Mouse (Mus musculus) embryonic facial prominence, embryonic 11.5 days (tissue): ENCODE data around the gene Pomgnt2. TPM values are rescaled to one million over a fixed set of nuclear protein-coding genes. Genes with fewer than 3 reads are reported as not detected.

ENCODE experiments used
- ATAC-seq: fragments of 200-750 bp; cut with Nextera tagmentation; replicated peaks from 2 replicates; pipeline ENCODE4 v1.8.0; 2017; ENCODE audit warnings: low read depth; ENCODE audit not compliant: insufficient number of reproducible peaks, low FRiP score, low TSS enrichment
- DNase-seq: peaks from one replicate; pipeline ENCODE4 v3.0.0-alpha.2; 2015; ENCODE audit warnings: low spot score
- H3K27ac ChIP-seq: fragments of 300-500 bp; sonication (generic); replicated peaks from 2 replicates; pipeline ENCODE4 v1.5.1; 2014; ENCODE audit warnings: mild to moderate bottlenecking, low read depth, low read length, control low read depth
- H3K27me3 ChIP-seq: fragments of 300-500 bp; sonication (generic); 2 replicates; pipeline ENCODE4 v1.6.1; 2014; ENCODE audit warnings: mild to moderate bottlenecking, low read length, moderate library complexity, mixed read lengths; ENCODE audit not compliant: control insufficient read depth, insufficient read depth
- H3K36me3 ChIP-seq: fragments of 300-500 bp; sonication (generic); replicated peaks from 2 replicates; pipeline ENCODE4 v1.6.1; 2014; ENCODE audit warnings: low read depth, mild to moderate bottlenecking, low read length, moderate library complexity, mixed read lengths; ENCODE audit not compliant: control insufficient read depth, insufficient read depth
- H3K4me1 ChIP-seq: fragments of 300-500 bp; sonication (generic); 2 replicates; pipeline ENCODE4 v1.6.1; 2014; ENCODE audit warnings: low read length, mixed read lengths; ENCODE audit not compliant: control insufficient read depth, insufficient read depth
- H3K4me2 ChIP-seq: fragments of 300-500 bp; sonication (generic); 2 replicates; pipeline ENCODE4 v1.6.1; 2014; ENCODE audit warnings: low read depth, mild to moderate bottlenecking, control low read depth, low read length, moderate library complexity
- H3K4me3 ChIP-seq: fragments of 300-500 bp; sonication (generic); 2 replicates; pipeline ENCODE4 v1.5.1; 2014; ENCODE audit warnings: low read depth, low read length, control low read depth
- H3K9ac ChIP-seq: fragments of 300-500 bp; sonication (generic); replicated peaks from 2 replicates; pipeline ENCODE4 v1.6.1; 2014; ENCODE audit warnings: mild to moderate bottlenecking, control low read depth, low read length
- H3K9me3 ChIP-seq: fragments of 300-500 bp; sonication (generic); replicated peaks from 2 replicates; pipeline ENCODE4 v1.6.1; 2016; ENCODE audit warnings: mild to moderate bottlenecking, low read length, inconsistent platforms, mixed read lengths; ENCODE audit not compliant: control insufficient read depth
- WGBS: fragments of 180-500 bp; shearing (Covaris S2); extraction: QIAGEN DNeasy Blood & Tissue Kit; methylation state at CpG from one replicate; pipeline ENCODE4 v1.1.7; 2014; 5-methylcytosine and 5-hydroxymethylcytosine counted together
- polyA plus RNA-seq: library from polyadenylated mRNA; unstranded; fragments of >200 nt; fragmentation: Nextera tagmentation; extraction: Ambion mirVana; gene quantifications from 2 replicates; pipeline ENCODE4 v1.2.1, GENCODE M21; 2014

The Pomgnt2 gene
- polyA plus RNA-seq, 1 experiment from 2014 or later, result 6.9 TPM

- H3K36me3 ChIP-seq, result no peaks in the 10 kb centered on the region
- H3K9ac ChIP-seq, result no peak overlapping the region
- H3K4me1 ChIP-seq, result no peaks in the 10 kb centered on the region
- no peaks in the 10 kb centered on the region for H3K27me3 ChIP-seq
- no peak overlapping the region for H3K27ac ChIP-seq
- no peak overlapping the region for H3K4me2 ChIP-seq
- no peak for DNase-seq
- no peak overlapping the region for H3K4me3 ChIP-seq
- no peak for ATAC-seq
- H3K9me3 ChIP-seq, result no peaks in the 10 kb centered on the region
- WGBS, result 89% methylated on average over 6 of the region's 6 CpGs
Measured at GRCm38 (mm10) chr9:121952596-121952995, 44.3 kb downstream of the Pomgnt2 start.

DNA sequence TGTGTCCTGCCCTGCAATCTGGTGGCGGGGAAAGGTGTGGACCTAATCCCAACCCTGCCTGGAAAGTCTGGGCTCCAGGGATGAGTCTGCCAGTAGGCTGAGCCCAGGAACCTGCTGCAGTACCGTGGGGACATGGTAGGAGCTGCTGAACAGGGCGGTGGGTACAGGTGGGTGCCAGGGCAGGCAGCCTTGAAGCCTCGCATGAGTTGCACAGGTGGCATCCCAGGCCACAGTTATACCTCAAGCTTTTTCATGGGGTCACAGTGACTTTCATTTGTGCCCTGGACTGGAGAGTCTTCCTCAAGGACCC is 45.8 kb downstream of the Pomgnt2 start:
- 34% methylated on average over 4 of the region's 4 CpGs for WGBS
- no peak overlapping the region for H3K4me3 ChIP-seq

GRCm38 (mm10) chr9:121950418-121951113 is 46.3 kb downstream of the Pomgnt2 start, which contains the start of gene Fam198a:
TSS of gene Fam198a (plus strand) at chr9:121950988.
- Histone ChIP-seq H3K36me3 (no peaks in the 10 kb centered on the region), H3K9me3 (no peaks in the 10 kb centered on the region), H3K27me3 (no peaks in the 10 kb centered on the region), H3K4me1 (no peaks in the 10 kb centered on the region), H3K9ac (peak within 1 kb of the TSS; percentile 10; the same call in 1 of the 2 replicates), H3K27ac (no peak within 1 kb of the TSS), H3K4me3 (no peak within 1 kb of the TSS), H3K4me2 (peak within 1 kb of the TSS; percentile 19)
- ATAC-seq (peak; percentile 86), DNase-seq (peak; percentile 47)
- 11% methylated on average over 14 of the region's 14 CpGs for WGBS

More for the DNA sequence above, 45.8 kb downstream of the Pomgnt2 start:
- Histone ChIP-seq H3K36me3 (no peaks in the 10 kb centered on the region), H3K27me3 (no peaks in the 10 kb centered on the region), H3K27ac (no peak overlapping the region), H3K4me2 (peak overlapping the region; percentile 19; the same call in 1 of the 2 replicates), H3K4me1 (no peaks in the 10 kb centered on the region), H3K9me3 (no peaks in the 10 kb centered on the region), H3K9ac (no peak overlapping the region)
- ATAC-seq (no peak), DNase-seq (no peak)

GRCm38 (mm10) chr9:121948431-121948830 is 48.5 kb downstream of the Pomgnt2 start:
- DNase-seq (no peak), ATAC-seq (no peak)
- WGBS, result 81% methylated on average over 4 of the region's 4 CpGs
- no peaks in the 10 kb centered on the region for H3K36me3 ChIP-seq
- no peaks in the 10 kb centered on the region for H3K27me3 ChIP-seq
- H3K4me3 ChIP-seq, result no peak overlapping the region
- no peak overlapping the region for H3K27ac ChIP-seq
- no peaks in the 10 kb centered on the region for H3K4me1 ChIP-seq
- H3K4me2 ChIP-seq, result no peak overlapping the region
- H3K9me3 ChIP-seq, result no peaks in the 10 kb centered on the region
- H3K9ac ChIP-seq, result no peak overlapping the region

DNA sequence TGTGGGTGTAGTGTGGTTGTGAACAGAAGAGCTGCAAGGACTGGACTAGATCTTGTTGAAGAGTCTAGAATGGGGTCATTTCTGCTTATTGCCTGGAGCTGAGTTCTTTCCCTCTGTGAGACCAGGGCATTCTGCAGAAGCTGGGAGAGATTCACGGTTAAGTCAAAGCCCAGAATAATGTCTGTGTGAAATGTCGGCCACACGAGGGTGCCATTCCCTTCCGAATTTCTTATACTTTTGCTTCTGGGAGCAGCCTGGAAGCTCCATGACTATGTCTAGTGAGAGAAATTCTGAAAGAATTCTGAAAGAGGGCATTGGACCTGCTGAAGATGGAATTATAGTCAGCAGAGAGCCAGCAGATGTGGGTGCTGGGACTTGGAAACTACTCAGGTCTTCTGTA is 49.1 kb downstream of the Pomgnt2 start:
- no peaks in the 10 kb centered on the region for H3K9me3 ChIP-seq
- no peak overlapping the region for H3K4me3 ChIP-seq
- H3K27me3 ChIP-seq, result no peaks in the 10 kb centered on the region
- no peaks in the 10 kb centered on the region for H3K4me1 ChIP-seq
- DNase-seq (peak; percentile 69), ATAC-seq (no peak)
- no peak overlapping the region for H3K4me2 ChIP-seq
- no peak overlapping the region for H3K27ac ChIP-seq
- no peaks in the 10 kb centered on the region for H3K36me3 ChIP-seq
- 16% methylated on average over 4 of the region's 4 CpGs for WGBS
- H3K9ac ChIP-seq, result no peak overlapping the region

GRCm38 (mm10) chr9:121943628-121944027 is 53.3 kb downstream of the Pomgnt2 start:
- WGBS, result 82% methylated on average over 3 of the region's 3 CpGs

GRCm38 (mm10) chr9:121943005-121943404 is 53.9 kb downstream of the Pomgnt2 start:
- no peak for ATAC-seq
- no peak for DNase-seq
- Histone ChIP-seq H3K27me3 (no peaks in the 10 kb centered on the region), H3K4me2 (no peak overlapping the region), H3K9ac (no peak overlapping the region), H3K9me3 (no peaks in the 10 kb centered on the region), H3K4me3 (no peak overlapping the region), H3K36me3 (no peaks in the 10 kb centered on the region), H3K4me1 (no peaks in the 10 kb centered on the region), H3K27ac (no peak overlapping the region)
- WGBS, result 87% methylated on average over 3 of the region's 3 CpGs

More at GRCm38 (mm10) chr9:121943628-121944027, 53.3 kb downstream of the Pomgnt2 start:
- Histone ChIP-seq H3K4me3 (no peak overlapping the region), H3K4me2 (no peak overlapping the region), H3K4me1 (no peaks in the 10 kb centered on the region), H3K36me3 (no peaks in the 10 kb centered on the region), H3K9me3 (no peaks in the 10 kb centered on the region), H3K27me3 (no peaks in the 10 kb centered on the region), H3K9ac (no peak overlapping the region), H3K27ac (no peak overlapping the region)
- ATAC-seq (no peak), DNase-seq (no peak)

DNA sequence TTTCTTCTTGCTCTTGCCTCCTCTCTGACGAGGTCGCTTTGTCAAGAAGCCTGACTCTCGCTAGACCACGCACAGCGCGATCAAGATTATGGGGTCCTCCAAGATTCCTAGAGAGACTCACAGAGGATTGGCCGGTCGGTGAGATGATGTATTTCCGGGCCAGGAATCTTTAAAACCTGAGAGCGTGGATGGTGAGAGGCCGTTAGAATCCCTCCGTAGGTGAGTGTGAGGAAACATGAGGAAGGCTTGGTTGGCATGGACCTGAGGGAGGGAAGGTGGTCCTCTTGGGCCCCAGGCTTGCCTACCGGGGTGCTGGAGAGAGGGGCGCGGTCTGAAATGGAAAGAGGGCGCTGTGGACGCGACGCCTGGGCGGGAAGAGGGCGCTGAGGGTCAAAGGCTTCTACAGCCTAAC is 59.0 kb downstream of the Pomgnt2 start:
- peak overlapping the region; percentile 32 for H3K4me2 ChIP-seq
- WGBS, result 48% methylated on average over 21 of the region's 21 CpGs
- peak overlapping the region; percentile 60 for H3K9ac ChIP-seq
- no peaks in the 10 kb centered on the region for H3K27me3 ChIP-seq
- H3K9me3 ChIP-seq, result no peaks in the 10 kb centered on the region
- no peaks in the 10 kb centered on the region for H3K36me3 ChIP-seq
- no peaks in the 10 kb centered on the region for H3K4me1 ChIP-seq
- DNase-seq, result peak; percentile 64
- peak overlapping the region; percentile 45 for H3K4me3 ChIP-seq
- ATAC-seq, result peak; percentile 74
- H3K27ac ChIP-seq, result no peak overlapping the region
